Mouse (Mus musculus) brain, embryonic 18.5 days (tissue): ENCODE measurements around the gene Nbl1.

Experiments used
- DNase-seq: peaks from one replicate; pipeline ENCODE4 v3.0.0-alpha.2; 2012; ENCODE audit warnings: low read depth, low spot score

Nbl1 gene

GRCm38 (mm10) chr4:139100326-139100725 lies 7.5 kb upstream of the Nbl1 start:
- no peak for DNase-seq

DNA sequence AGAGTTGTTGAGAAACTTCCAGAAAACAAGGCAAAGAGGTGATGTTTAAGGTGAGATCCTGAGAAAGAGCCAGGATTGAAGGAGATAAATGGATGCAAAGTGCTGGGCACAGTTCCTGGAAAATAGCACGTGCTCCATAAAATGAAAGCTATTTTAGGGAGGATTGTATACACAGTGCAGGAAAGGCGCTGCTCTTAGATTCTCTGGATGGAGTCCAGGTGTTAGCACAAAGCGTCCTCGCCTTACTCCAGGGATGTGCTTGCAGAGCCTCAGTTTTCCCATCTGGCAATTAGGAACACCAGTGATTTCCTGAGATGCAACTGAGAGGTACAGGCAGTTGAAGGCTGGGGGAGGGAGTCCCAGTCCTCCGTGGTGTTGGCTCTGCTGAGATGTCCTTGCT lies 3.4 kb upstream of the Nbl1 start:
- DNase-seq = no peak

DNA sequence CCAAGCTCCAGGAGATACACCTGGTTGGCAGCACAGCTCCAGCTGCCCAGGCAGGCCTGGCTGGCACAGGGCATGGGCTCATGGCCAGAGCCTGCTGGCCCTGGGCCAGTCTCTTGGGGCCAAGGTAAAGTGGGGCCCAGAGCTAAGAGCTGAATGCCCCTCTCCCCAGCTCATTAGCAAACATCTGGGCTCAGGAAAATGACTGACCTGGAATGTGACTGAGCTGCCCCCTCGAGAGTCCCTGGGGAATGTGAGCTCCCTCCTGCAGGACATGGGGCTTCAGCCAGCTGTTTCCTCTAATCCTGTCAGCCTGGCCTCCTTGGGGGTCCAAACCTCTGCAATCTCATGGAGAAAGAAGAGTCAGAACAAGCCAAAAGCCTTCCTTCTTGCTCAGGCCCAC lies 2.6 kb upstream of the Nbl1 start:
- no peak for DNase-seq

DNA sequence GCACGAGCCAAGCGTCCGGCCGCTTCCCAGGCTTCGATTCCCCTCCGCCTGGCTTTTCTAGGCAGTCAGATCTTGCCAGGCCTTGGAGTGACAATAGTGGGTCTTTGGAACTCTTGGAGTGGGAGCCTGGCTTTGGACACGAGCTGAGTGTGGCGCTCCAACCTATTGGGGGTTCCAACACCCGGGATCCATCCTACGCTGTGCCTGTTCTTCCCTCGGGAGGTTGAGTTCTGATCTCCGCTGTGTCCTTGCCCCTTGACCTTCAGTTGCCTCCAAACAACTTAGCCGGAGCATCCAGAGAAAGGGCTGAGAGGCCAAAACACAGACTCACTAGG lies 370 bp upstream of the Nbl1 start:
- no peak for DNase-seq

GRCm38 (mm10) chr4:139091478-139092355 lies 1.1 kb downstream of the Nbl1 start:
- DNase-seq = no peak

DNA sequence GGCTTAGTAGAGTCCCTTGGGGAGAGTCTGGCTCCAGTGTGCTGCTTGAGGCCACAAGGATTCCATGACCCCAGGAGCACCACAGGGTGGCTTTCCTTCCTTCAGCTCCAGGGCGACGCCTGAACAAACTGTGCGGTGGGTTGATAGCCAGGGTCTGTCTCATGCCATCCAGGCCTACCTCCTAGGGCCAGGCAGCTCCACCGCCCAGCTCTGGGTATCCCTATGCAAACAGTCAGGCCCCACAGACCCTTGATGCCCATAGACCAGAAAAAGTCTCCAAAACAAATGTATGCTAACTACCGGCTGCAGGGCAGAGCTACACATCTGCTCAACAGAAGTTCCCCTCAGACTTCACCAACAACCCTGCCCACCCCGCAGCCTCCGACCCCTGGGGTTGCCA lies 1.7 kb downstream of the Nbl1 start:
- DNase-seq = no peak

DNA sequence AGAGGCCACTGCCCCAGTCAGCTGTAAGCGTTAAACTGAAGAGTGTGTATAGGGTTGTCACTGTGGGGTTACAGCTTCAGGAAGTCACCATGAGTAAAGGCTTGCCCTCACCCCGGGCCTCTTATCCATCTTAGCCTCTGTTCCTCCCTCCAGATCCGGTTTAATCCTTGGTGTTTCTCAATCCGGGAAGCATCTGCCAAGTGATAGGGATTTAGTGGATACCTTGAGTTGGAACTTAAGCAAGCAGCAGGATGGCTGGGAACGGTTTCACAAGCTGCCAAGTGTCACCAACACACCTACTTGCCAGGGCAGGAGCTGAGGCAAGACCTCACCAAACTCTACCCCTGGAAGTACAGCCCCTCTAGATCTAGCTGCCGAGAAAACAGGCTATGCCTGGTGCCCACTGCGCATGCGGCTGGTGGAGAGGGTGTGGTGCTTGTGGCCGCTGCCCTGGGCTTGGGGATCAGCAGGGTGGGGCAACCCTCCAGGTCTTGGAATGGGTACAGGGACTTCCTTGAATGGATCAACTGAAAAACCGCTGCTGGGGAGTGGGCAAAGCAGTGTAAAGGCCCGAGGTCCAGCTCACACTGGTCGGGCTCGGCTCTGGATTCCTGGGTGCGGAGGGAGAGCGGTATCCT lies 2.4 kb downstream of the Nbl1 start:
- DNase-seq = no peak

DNA sequence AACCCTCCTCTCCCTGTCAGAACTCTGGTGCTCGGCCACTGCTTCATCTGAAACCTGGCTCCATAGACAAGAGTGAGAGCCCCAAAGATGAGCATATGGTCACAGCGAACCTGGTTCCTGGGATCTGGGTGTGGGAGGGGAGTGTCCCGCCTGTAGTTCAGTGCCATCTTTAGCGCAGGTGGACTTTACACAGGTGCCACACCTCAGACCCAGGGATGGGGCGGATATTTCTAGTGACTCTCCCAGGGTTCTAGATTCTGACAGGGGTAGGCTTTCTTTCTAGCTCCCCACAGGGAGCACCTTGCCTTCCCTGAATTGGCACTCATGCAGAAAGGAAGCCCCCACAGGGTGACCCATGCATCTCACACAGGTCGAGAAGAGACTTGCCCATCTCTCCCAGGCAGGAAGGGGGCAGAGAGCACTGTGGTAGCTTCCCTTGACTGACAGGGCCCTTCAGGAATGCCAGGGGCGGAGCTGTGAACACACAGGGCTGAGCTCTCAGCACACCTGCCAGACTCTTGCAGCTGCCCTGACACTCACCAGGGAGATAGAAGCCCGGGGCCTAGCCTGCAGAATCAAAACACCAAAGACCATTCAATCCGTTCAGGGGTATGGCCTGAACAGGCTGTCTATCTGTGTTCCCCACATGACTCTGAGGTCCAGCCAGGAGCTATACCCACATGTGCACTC lies 3.7 kb downstream of the Nbl1 start:
- no peak for DNase-seq

GRCm38 (mm10) chr4:139086984-139087383 lies 5.8 kb downstream of the Nbl1 start:
- no peak for DNase-seq

DNA sequence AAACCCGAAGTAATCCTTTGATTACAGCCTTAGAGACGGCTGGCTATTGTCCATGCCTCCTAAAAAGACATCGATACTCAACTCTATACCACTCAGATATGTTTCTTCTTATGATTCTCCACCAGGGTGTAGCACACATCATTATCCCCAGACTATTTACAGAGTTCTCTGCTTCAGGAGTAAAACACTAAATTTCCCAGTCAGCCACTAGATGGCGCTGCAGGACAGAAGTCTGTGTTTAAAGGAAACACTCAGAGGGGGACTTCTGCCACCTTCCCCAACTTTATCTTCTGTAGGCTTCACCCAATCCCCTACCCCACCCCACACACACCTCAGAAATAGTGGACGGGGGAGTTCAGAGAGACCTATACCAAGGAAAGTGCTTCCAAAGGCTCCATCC lies 6.8 kb downstream of the Nbl1 start:
- peak; percentile 69 for DNase-seq

DNA sequence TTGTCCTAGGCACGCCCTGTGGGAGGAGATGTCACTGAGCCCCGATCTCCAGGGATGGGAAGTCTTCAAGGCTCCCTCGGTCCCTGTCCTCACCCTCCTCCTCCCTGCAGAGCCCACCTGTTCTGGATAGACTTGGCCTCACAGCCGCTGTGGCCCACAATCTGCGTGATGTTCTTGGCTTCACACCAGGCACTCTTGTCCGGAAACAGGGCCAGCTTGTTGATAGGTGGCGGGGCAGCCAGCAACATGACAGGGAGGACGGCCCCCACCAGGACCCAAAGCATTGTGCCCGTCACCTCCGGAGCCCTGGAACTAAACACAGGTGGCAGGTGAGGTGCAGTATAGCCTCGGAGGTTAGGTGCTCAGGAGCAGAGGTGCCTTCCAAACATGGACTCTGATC lies 7.5 kb downstream of the Nbl1 start:
- no peak for DNase-seq

DNA sequence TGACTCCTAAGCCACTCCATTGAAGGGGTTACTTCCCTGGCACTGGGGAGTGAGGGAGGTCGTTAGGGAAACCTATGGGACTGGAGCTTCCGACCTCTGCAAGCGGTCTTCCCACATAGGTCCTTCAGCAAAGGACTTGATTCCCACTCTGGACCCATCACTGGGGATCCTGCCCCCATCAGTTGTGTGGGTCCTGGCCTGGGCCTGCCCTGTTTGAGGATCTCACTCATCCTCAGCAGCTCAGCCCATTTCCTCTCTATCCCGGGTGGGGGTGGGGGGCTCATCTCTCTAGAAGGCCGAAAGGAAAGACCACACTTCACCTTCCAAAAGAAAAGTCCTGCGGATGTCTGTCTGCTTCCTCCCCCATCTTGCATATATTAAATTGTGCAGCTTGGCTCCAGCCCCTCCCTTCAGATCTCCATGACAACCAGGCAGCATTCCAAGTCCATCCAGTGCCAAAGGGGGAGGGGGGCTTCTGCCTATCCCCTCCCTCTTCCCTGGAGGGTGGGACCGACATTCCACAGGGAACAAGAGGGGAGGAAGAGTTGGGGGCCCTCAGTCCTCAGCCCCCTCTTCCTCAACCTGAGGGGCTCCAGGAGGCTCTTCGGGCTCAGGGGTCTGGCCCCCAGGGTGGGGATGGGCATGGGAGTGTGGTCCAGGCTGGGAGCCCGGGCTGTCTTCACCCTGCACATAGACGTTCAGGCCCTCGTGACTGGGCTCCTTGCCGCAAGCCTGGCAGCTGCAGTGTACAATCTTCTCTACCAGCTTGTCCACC lies 9.8 kb downstream of the Nbl1 start:
- peak; percentile 72 for DNase-seq

DNA sequence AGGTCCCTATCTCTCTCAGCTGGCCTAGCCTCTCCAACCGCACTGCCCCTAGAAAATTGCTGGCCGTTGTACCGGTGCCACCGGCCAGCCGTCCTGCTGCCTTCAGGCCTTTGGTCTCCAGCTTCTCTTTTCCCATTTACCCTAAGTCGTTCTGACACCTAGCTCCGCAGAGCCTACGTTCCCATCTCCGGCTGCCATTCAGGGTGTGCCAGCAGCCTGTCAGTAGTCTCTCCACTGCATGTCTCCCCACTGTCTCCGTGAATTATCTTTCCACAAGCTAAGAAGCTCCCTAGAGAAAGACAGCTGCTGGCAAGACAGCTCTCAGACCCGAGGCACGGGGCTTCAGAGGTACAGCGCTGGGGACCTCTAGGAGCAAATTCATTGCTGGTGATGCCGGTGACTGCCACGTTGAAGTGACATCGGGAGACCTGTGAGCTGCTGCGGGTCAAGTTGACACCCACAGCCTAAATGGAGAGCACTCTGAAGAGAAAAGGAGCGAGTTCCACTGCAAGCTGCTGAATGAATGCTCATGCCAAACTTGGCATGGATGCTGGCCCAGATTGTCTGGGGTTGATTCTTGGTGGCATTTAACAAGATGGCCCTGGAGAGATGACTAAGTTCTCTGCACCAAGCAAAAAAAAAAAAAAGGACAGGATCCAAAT lies 11.4 kb downstream of the Nbl1 start:
- no peak for DNase-seq

DNA sequence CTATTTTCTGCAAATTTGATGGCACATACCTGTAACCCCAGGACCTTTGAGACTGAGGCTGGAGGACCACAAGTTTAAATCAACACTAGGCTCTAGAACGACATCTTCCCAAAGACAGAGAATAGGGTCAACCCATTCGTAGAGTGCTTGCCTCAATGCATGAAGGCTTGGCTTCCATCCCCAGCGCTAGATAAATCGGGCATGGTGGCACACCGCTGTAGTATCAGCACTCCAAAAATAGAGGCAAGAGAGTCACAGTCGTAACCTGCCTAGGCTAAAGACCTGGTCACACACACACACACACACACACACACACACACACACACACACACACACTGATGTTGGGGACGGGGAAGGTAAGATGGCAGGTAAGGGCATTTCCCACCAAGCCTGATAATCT lies 12.5 kb downstream of the Nbl1 start:
- no peak for DNase-seq

- no peak for DNase-seq
Observed at GRCm38 (mm10) chr4:139079439-139079838, 13.4 kb downstream of the Nbl1 start.

DNA sequence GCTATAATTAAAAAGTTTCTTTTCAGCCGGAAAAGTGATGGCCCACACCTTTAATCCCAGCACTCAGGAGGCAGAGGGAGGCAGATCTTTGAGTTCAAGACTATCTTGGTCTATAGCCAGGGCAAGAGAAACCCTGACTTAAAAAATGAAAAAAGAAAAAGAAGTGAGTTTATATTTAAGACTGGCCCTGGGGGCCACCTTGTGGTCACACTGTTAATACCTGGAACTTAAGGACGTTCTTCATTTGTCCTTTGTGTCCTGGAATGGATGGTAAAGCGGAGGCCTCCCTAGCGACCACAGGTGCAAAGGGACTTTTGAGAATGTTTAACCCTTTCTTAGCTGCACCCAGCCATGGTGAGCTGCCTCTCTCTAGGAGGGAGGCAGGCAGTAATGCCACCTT lies 14.1 kb downstream of the Nbl1 start:
- DNase-seq = no peak

DNA sequence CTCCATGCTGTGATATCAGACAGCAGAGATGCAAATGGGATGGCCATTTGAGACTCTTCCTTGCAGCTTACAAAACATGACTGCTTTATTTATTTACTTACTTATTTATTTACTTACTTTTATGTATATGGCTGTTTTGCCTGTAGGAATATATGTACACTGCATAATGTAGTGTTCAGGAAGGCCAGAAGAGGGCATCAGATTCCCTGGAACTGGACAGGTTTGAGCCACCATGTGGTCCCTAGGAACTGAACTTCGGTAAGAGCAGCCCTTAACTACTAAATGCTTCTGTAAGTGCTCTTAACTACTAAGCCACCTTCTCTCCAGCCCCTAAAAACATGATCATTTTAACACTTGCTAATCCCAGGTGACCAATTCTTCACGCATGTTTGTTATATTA lies 14.5 kb downstream of the Nbl1 start:
- no peak for DNase-seq

DNA sequence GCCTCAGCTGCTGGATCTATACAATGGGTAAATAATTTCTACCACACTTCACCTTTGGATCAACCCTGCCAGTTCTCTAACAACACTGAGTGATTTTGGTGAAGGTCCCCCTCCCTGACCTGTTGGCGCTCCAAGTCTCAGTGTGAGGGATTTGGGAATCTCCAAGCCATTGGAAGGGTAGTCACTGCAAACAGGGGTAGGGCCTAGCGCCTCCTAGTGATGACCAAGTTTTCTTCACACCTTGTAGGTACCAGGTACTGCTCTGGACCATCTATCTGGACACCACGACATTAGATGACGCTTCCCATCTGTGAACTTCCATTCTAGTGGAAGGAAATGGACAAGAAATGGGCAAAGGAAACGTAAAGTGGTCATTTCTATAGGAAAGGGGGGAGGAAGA lies 16.9 kb downstream of the Nbl1 start:
- no peak for DNase-seq

DNA sequence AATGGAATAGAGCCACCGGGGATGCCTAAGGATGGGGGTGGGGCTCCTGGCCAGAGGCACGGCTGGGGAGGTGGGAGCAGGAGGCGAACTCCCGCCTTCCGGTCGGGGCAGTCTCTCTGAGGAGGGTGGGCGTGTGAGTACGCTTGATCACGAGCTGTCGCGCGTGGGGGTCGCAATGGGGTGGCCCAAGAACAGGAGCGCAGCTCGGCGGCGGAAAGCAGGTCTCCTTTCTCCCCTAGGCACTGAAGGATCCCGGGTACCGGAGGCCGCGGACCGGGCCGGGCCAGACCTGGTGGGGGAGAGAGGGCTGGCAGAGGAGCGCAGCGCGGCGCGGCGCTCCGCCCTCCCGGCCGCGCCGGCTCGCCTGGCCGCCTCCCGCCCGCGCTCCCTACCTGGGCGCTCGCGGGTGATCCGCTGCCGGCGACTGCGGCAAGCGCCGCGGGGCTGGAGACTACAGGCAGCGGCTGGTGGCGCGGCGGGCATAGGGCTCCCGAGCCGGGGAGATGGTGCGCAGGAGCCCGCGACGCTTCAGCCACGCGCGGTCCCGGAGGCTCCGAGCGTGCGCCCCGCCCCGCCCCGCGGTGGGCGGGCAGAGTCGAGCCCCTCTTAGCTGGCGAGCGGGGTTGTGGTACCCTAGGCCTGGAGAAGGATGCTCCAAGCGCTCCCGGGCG lies 17.6 kb downstream of the Nbl1 start, which contains the start of gene Htr6:
Htr6 (minus strand) TSS at position 530 of the 671 bp plus-strand sequence.
- DNase-seq = no peak

- no peak for DNase-seq
Observed at GRCm38 (mm10) chr4:139074060-139074459, 18.7 kb downstream of the Nbl1 start.

GRCm38 (mm10) chr4:139068287-139068686 lies 24.5 kb downstream of the Nbl1 start:
- no peak for DNase-seq
